Mouse (Mus musculus) embryo, embryonic 11.5 days (tissue): ENCODE measurements at regions not wholly inside any gene's neighbourhood (a gene's known extent, or its start where the extent isn't known, plus 50 kb on each side); places are given as distances from the start of the nearest gene placed in this dataset.

ENCODE experiments used
- DNase-seq: peaks from one replicate; pipeline ENCODE4 v3.0.0-alpha.2; 2012; ENCODE audit warnings: low read depth, low spot score

DNA sequence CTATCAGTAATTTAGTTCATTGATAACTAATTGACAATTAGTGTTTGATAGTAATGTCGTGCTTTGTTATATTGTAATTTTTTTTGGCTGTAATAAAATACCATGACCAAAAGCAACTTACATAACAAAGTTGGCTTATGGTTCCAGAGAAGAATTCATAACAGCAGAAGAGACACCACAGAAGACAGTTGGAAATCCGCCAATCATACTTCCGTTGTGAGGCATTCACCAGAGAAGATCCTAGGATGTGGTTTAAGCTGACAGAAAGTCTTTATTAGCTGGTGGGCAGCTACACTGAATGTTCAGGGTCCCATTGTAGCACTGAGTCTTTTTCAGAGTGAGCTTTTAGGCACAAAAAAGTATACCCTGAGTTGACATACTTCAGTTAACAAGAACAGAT lies 109.9 kb downstream of the Sec23a start:
- no peak for DNase-seq

DNA sequence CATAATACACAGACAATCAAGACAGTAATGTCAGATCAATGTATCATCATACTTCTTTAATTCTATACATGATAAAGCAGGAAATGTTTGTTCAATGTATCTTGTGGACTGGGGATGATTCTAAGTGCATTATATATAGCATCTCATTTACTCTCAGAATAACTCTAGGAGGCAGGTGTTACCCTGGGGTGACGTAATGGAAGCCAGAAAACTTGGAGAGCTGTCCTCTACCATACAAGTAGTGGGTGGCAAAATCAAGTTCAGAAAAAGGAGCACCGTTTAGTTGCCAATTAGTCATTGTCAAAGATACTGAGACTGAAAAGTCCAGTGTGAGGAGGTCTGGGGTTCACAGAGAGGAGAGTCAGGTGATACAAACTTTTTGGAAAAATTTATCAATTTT lies 136.0 kb downstream of the Sec23a start:
- DNase-seq, result no peak

DNA sequence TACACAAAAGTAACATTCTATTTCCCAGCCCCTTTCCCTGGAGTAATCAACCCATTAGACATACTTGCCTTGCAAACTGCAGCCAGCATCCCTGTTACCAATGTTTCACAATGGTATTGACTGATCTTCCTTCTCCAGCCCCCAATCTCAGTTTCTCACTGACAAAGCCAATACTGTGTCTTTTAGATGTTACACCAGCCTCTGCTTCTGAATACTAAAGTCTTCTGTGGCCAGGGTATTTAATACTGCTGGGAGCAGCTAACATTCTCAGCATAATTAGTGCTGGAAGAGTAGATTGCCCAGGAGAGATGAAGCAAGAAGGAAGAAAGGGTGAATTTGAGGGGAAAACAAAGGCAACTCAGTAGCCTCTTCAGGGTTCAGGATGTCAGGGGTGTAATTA lies 139.4 kb downstream of the Sec23a start:
- DNase-seq, result no peak

DNA sequence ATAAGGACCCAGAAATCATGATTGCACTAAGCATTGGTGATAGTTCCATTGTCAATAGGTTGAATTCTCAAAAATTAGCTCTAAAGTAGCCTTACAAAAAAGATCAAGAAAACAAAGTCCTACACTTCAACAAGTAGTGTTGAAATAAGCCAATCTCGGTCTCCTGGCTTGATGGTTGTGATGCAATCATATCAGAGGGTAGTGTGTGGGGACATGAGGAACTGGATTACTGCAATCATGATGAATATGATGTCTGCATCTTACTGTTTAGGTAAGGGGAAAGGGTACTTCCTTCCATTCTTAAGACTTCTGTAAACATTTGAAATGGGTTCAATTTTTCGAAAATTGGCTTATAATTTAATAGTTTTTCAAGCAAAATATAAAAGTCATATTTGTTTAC lies 155.3 kb downstream of the Sec23a start:
- no peak for DNase-seq

DNA sequence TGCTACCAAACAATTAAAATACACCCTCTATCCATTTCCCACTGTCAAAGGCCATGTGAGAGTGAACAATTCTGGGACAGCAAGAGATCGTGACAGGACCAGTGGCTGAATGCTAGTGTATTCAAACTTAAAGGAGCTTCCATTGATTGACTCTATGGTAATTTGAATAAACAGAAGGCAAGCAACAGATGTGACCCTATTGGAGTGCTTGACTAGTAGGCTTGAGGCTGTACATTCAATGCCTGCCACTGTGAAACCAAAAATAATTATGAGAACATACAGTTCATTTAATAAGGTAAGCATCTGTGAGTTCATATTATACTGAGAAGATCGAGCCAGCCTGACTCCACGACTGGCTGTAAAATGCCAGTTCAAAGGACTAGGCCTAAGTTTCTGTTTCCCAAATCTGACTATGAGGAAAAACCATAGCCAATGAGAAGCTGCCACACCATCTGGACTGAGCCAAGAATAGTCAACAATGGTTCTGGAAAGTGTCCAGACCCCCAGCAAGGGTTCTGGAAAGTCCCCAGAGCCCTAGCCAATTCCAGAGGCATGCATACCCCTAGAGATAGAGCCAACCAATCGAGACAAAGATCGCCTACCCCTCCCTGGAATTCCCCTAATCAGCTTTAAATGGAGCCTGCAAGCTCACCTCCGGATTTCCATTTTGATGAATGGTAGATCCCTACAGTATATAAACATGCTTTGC lies 160.0 kb downstream of the Sec23a start:
- no peak for DNase-seq

DNA sequence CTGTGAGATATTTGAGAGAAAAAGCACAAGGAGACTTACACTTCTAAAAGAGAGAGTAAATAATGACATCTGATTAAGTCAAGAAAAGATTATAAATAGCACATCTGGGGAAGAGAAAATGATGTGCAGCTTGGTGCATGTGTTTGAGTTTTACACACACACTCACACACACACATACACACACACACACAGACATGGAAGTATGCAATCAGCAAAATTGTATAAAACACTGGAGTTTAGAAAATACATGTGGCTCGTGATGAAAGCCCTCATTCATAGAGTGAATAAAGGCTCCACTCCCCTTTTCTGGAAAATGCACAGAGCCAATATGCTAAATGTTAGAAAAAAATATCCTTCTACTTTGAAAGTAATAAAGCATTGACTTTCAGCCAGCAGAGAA lies 182.2 kb downstream of the Sec23a start:
- no peak for DNase-seq

DNA sequence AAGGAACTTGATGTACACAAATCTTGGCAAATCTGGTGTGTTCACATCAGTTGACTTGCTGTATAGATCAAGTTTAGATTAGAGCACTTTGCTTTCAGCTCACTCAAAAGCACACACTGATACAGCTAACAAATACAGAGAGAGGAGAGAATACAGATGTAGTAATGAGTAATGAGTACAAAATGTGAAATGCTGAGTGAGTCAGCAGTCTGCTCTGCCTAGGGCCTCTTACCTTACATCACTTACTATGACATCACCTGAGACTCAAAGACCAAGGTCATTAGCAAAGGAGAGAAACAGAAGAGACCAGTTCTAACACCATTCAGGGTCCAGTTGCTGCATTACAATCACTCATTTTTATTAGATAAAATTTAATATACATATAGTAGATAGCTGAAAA lies 184.0 kb downstream of the Sec23a start:
- DNase-seq, result no peak

DNA sequence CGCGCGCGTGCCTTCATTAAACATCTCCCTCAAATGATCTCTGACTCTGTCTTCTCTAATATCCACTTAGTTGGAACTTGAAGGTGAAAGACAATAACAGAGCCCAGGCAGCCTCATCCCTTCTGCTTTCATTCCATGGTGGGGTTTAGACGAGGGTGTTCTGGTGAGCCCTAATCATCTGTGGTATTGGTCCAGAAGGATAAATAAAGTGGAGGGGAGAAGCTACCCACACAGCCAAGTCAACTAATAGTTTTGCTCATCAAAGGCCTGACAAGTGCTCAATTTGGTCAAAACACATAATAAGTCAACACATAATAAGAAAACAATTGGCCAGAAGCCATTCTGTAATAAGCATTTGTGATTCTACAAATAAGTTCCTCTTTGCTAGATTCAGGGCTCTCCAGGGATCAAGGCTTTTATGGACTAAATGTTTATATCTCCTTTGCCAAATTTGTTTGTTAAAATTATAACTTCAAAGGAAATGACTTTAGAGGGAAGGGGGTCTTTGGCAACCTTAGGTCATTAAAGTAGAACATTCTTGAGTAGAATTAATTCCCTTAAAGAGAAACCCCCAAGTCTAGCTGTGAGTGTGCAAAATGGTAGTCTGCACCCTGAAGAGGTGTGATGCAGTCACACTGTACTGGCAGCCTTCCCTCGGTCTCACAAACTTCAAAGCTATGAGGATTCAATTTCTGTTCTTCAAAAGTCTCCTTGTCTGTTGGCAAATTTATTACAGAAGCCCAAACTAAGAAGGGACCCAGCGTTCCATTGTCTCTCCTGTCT lies 186.5 kb downstream of the Sec23a start:
- DNase-seq, result no peak

DNA sequence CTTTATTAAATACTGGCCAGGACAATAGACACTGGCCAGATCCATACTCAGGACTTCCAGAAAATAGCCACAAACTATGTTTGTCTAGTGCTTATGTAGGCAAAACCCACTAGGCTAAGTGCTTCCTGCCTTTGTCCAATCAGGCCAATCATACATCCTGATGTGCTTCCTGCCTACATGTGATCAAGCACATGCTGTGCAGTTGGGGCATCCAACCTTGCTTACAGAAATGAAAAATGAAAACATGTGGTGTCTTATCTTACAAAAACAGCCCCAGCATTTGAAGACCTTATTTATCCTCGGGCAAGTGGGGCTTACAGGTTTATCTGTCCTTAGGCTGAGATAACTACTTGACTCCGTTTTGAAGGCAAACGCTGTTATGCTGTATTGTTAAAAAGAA lies 188.8 kb downstream of the Sec23a start:
- no peak for DNase-seq

DNA sequence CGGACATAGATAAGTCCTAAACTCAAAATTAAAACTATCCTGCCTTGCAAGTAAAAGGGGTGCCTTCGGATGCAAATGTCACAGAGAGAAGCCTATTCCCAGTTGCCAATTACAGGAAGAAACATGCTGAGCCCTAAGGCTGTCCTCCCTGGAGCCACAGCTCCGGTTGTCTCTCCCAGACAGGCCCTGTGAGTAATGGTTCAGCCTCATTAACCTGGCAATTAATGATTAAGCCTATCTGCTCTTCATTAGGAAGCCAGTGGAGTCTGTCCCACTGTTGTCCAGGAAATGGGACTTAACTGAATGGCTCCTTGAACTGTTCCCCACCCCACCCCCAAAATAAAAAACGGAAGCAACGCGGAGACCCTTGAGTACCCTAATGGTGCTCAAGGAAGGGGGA lies 207.7 kb downstream of the Sec23a start:
- DNase-seq, result no peak

DNA sequence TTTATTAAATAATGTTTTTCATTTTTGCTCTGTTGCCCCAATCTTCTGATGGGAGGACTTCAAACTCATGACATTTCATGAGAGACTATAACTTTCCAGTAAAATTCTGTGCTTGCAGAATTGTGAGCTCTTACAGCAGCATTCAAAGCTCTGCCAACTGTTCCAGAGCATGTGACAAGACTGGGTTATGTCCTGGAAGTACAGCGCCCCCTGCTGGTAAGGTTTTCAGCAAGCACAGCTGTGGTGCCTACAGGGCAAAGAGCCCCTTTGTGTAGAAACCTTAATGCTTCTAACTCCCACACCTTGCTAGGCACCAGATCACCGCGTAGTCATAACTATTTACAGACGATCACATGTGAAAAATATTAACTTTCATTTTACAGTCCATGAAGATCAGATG lies 209.4 kb downstream of the Sec23a start:
- peak; percentile 79 for DNase-seq
